Mouse (Mus musculus) ES-E14 (cell line): ENCODE results near the gene Zcchc2.

Source experiments
- CHD2 ChIP-seq: IDR thresholded peaks from 2 replicates; pipeline ENCODE4 v1.6.1; 2014; ENCODE audit warnings: mild to moderate bottlenecking, low read depth, low read length, inconsistent platforms
- HCFC1 ChIP-seq: IDR thresholded peaks from 2 replicates; pipeline ENCODE4 v1.6.1; 2012; ENCODE audit warnings: low read length, inconsistent platforms, borderline replicate concordance; ENCODE audit not compliant: insufficient read depth
- MAFK ChIP-seq: IDR thresholded peaks from 2 replicates; pipeline ENCODE4 v1.6.1; 2014; ENCODE audit warnings: mild to moderate bottlenecking, low read depth, low read length, inconsistent platforms; ENCODE audit not compliant: insufficient read depth
- ZNF384 ChIP-seq: IDR thresholded peaks from 2 replicates; pipeline ENCODE4 v1.6.1; 2012; ENCODE audit warnings: low read depth, low read length, inconsistent platforms

GRCm38 (mm10) chr1:105990138-105990821 lies at the start of gene Zcchc2:
- TF ChIP-seq CHD2 = no peak
- TF ChIP-seq HCFC1 = peak; percentile 65; the same call in 1 of the 2 replicates
- no peak for TF ChIP-seq ZNF384
- no peak for TF ChIP-seq MAFK
